Mouse (Mus musculus) olfactory bulb, adult 2 months (tissue): ENCODE results near the gene Ppt2.

ENCODE experiments used
- CTCF ChIP-seq: fragments of 200-500 bp; IDR thresholded peaks from 2 replicates; pipeline ENCODE4 v1.5.1; 2012; ENCODE audit warnings: low read depth, mild to moderate bottlenecking, low read length, moderate library complexity; ENCODE audit not compliant: insufficient read depth
- POLR2A ChIP-seq: fragments of 200-500 bp; IDR thresholded peaks from 2 replicates; pipeline ENCODE4 v1.6.1; 2012; ENCODE audit warnings: mild to moderate bottlenecking, low read depth, low read length, moderate library complexity; ENCODE audit not compliant: insufficient read depth

DNA sequence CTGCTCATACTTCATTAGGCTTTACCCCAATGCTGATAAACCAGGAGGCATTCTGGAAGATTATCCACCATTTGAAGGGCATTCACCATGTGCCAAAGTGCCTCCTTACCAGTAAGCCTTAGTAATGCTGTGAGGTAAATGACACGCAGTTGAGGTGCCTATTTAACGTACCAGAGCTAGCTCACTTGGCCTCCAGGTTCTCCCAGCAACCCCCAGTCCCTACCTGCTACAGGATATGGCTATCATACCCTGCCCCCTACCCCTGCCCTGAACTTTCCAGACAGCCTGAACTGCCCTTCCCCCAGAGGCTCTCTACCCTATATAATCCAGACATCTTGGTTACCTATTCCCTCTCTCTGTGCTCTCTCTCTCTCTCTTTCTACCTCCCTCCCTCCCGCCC is 39.5 kb downstream of the Ppt2 start:
- TF ChIP-seq POLR2A (no peak), CTCF (no peak)
